Mouse (Mus musculus) heart, postnatal 0 days (tissue): ENCODE measurements around the gene Ppp4c. TPM values are rescaled to one million over a fixed set of nuclear protein-coding genes. Genes with fewer than 3 reads are reported as not detected.
A peak's percentile ranks its signal among the peaks of the same experiment; 100 is the strongest.
"Not testable (repeated sequence)": the region's sequence is repeated elsewhere in the genome, so short reads cannot be mapped to it uniquely, and the experiment has no call there.

ENCODE experiments used
- ATAC-seq: fragments of 200-750 bp; cut with Nextera tagmentation; 2 replicates; pipeline ENCODE4 v1.8.0; 2017; ENCODE audit warnings: low read depth, moderate number of reproducible peaks, moderate library complexity; ENCODE audit not compliant: insufficient read depth
- DNase-seq: peaks from one replicate; pipeline ENCODE4 v3.0.0-alpha.2; 2016; ENCODE audit warnings: low spot score
- H3K27ac ChIP-seq: fragments of 300-500 bp; sonication (generic); 2 replicates; pipeline ENCODE4 v1.5.1; 2014; ENCODE audit warnings: low read depth, mild to moderate bottlenecking
- H3K27me3 ChIP-seq: fragments of 300-500 bp; sonication (generic); 2 replicates; pipeline ENCODE4 v1.6.1; 2014; ENCODE audit warnings: low read length, mixed read lengths; ENCODE audit not compliant: control insufficient read depth, insufficient read depth
- H3K36me3 ChIP-seq: fragments of 300-500 bp; sonication (generic); replicated peaks from 2 replicates; pipeline ENCODE4 v1.6.1; 2014; ENCODE audit warnings: low read length, mixed read lengths; ENCODE audit not compliant: control insufficient read depth, insufficient read depth
- H3K4me1 ChIP-seq: fragments of 300-500 bp; sonication (generic); 2 replicates; pipeline ENCODE4 v1.6.1; 2014; ENCODE audit warnings: antibody characterized with exemption; ENCODE audit not compliant: control insufficient read depth, insufficient read depth
- H3K4me2 ChIP-seq: fragments of 300-500 bp; sonication (generic); 2 replicates; pipeline ENCODE4 v1.6.1; 2014; ENCODE audit warnings: low read depth, mild to moderate bottlenecking, low read length, moderate library complexity
- H3K4me3 ChIP-seq: fragments of 300-500 bp; sonication (generic); 2 replicates; pipeline ENCODE4 v1.5.1; 2014; ENCODE audit warnings: low read depth, low read length
- H3K9ac ChIP-seq: fragments of 300-500 bp; sonication (generic); replicated peaks from 2 replicates; pipeline ENCODE4 v1.6.1; 2014; ENCODE audit warnings: low read depth, low read length, mixed read lengths
- H3K9me3 ChIP-seq: fragments of 300-500 bp; sonication (generic); replicated peaks from 2 replicates; pipeline ENCODE4 v1.6.1; 2016; ENCODE audit warnings: low read length; ENCODE audit not compliant: control insufficient read depth
- CTCF ChIP-seq: IDR thresholded peaks from 2 replicates; pipeline ENCODE4 v1.5.1; 2016; ENCODE audit warnings: antibody characterized with exemption, control low read depth, low read depth
- EP300 ChIP-seq: IDR thresholded peaks from 2 replicates; pipeline ENCODE4 v1.6.1; 2016; ENCODE audit warnings: antibody characterized with exemption, low read depth
- WGBS: fragments of 180-500 bp; shearing (Covaris S2); extraction: QIAGEN DNeasy Blood & Tissue Kit; methylation state at CpG from one replicate; pipeline ENCODE4 v1.1.7; 2014; 5-methylcytosine and 5-hydroxymethylcytosine counted together
- polyA plus RNA-seq: library from polyadenylated mRNA; unstranded; fragments of >200 nt; fragmentation: Nextera tagmentation; extraction: Ambion mirVana; gene quantifications from 2 replicates; pipeline ENCODE4 v1.2.1, GENCODE M21; 2015
- total RNA-seq: library from RNA; depleted of rRNA; stranded (reverse); fragments of >200 nt; gene quantifications from 2 replicates; pipeline ENCODE4 v1.2.3, GENCODE M21; 2014; ENCODE audit warnings: low replicate concordance

The Ppp4c gene
- total and polyA plus RNA-seq, 2 experiments from 2014 or later: 77.4 to 118 TPM

DNA sequence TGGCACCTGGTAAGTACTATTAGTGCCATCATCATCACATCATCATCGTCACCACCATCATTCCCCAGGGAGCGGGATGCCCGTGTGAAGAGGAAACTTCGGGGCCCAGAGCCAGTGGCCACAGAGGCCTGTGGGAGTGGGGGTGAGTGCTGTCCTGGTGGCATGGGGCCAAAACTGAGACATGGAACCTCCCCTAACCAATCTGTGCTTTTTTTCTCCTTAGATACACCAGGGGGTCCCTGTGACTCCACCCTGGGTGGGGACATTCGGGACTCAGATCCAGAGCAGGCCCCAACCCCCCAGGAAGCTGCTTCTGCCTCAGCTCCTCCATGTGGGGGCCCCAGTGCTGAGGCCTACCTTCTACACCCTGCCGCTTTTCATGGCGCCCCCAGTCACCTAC is 7.8 kb downstream of the Ppp4c start:
- ATAC-seq (no peak), DNase-seq (no peak)
- Histone ChIP-seq H3K9ac (no peak overlapping the region), H3K4me3 (no peak overlapping the region), H3K27ac (no peak overlapping the region), H3K36me3 (peaks cover 53% of the 10 kb centered on the region), H3K4me2 (no peak overlapping the region), H3K4me1 (peaks cover 12% of the 10 kb centered on the region; the same call in 1 of the 2 replicates), H3K27me3 (no peaks in the 10 kb centered on the region), H3K9me3 (no peaks in the 10 kb centered on the region)
- WGBS: 74% methylated on average over 7 of the region's 7 CpGs
- no peak for TF ChIP-seq CTCF
- TF ChIP-seq EP300: no peak

DNA sequence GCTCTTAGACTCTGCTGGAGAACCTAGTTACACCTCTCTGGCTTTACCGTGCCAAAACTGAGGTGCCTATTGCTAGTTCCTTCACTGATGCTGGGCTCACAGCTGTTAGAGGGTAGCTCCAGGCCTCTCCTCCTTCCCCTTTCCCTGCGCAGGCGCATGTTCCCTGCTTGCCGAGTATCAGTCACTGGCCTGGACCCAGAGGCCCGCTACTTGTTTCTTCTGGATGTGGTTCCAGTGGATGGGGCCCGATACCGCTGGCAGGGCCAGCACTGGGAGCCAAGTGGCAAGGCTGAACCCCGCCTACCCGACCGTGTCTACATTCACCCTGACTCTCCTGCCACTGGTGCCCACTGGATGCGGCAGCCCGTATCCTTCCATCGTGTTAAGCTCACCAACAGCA is 9.6 kb downstream of the Ppp4c start:
- ATAC-seq (no peak), DNase-seq (no peak)
- no peak overlapping the region for H3K4me2 ChIP-seq
- TF ChIP-seq EP300 (no peak), CTCF (no peak)
- no peaks in the 10 kb centered on the region for H3K9me3 ChIP-seq
- WGBS: 87% methylated on average over 13 of the region's 13 CpGs
- H3K9ac ChIP-seq: no peak overlapping the region
- H3K27ac ChIP-seq: no peak overlapping the region
- H3K36me3 ChIP-seq: peaks cover 42% of the 10 kb centered on the region
- H3K4me3 ChIP-seq: no peak overlapping the region
- no peaks in the 10 kb centered on the region for H3K27me3 ChIP-seq
- peaks cover 14% of the 10 kb centered on the region; the same call in 1 of the 2 replicates for H3K4me1 ChIP-seq

DNA sequence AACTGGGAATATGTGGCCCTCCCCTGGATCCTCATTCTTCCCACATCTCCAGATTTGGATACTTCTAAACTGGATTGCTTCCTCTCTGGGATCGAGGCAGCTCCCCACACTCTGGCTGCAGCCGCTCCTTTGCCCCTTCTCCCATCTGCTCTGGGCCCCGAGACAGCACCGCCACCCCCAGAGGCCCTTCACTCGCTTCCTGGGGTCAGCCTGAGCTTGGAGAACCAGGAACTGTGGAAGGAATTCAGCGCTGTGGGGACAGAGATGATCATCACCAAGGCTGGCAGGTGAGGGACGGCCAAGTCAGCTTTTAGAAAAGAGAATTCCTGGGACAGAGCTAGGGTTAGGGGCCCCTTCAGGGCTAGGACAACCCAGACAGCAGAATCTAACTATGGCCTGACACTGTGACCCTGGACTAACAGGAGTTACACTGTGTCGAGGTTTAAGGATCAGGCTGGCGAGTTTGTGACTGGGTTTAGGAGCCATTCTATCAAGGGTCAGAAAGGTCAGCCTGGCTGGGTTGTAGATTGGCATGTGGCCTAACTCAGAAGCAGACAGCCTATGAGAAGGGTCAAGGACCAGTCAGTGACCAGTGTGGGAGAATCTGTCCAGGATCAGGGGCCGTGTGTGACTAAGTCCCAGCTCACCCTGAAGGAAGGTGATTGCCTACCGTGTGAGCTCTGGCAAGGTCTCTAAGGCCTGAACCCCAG is 10.5 kb downstream of the Ppp4c start:
- no peak overlapping the region for H3K9ac ChIP-seq
- 50% methylated on average over 11 of the region's 11 CpGs for WGBS
- no peak for TF ChIP-seq EP300
- TF ChIP-seq CTCF: no peak
- DNase-seq (no peak), ATAC-seq (no peak)
- no peak overlapping the region for H3K27ac ChIP-seq
- peaks cover 18% of the 10 kb centered on the region; the same call in 1 of the 2 replicates for H3K4me1 ChIP-seq
- H3K9me3 ChIP-seq: no peaks in the 10 kb centered on the region
- H3K4me3 ChIP-seq: no peak overlapping the region
- H3K4me2 ChIP-seq: no peak overlapping the region
- peaks cover 33% of the 10 kb centered on the region for H3K36me3 ChIP-seq
- no peaks in the 10 kb centered on the region for H3K27me3 ChIP-seq

DNA sequence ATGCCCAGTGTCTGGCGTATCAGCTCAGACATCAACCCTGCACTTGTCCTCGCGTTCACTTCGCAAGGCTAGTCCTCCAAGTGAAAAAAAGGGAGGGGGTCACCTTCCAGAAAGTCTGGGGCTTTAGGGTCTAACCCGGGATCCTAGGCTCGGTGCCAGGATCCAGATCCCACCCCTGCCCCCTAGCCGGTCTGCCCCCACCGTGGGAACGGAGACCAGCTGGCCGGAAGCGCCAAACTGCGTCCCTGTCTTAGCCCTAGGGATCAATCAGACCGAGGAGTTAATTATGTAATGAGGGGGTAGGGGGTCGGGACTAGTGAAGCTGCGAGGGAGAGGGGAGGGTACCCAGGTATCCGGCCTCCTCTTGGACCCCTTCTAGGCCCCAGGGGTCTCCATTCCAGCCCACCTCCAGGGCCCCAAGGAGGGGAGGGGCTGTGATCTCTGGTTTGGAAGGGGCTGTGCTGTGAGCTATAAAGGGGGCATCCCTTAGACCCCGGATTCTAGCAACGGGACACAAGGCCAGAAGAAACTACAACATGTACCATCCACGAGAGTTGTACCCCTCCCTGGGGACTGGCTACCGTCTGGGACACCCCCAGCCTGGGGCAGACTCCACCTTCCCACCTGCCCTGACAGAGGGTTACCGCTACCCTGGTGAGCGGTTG is 11.2 kb downstream of the Ppp4c start, which contains the start of gene Tbx6:
TSS of gene Tbx6 (plus strand) at position 513 of the 665 bp plus-strand sequence.
- Histone ChIP-seq H3K36me3 (peaks cover 26% of the 10 kb centered on the region), H3K27ac (peak within 1 kb of the TSS; percentile 22; the same call in 1 of the 2 replicates), H3K27me3 (no peaks in the 10 kb centered on the region), H3K4me3 (peak within 1 kb of the TSS; percentile 52), H3K9me3 (no peaks in the 10 kb centered on the region), H3K4me1 (peaks cover 22% of the 10 kb centered on the region; the same call in 1 of the 2 replicates), H3K9ac (peak within 1 kb of the TSS; percentile 50), H3K4me2 (peak within 1 kb of the TSS; percentile 91)
- 8% methylated on average over 22 of the region's 22 CpGs for WGBS
- DNase-seq (no peak), ATAC-seq (no peak)
- TF ChIP-seq EP300 (no peak), CTCF (no peak)

DNA sequence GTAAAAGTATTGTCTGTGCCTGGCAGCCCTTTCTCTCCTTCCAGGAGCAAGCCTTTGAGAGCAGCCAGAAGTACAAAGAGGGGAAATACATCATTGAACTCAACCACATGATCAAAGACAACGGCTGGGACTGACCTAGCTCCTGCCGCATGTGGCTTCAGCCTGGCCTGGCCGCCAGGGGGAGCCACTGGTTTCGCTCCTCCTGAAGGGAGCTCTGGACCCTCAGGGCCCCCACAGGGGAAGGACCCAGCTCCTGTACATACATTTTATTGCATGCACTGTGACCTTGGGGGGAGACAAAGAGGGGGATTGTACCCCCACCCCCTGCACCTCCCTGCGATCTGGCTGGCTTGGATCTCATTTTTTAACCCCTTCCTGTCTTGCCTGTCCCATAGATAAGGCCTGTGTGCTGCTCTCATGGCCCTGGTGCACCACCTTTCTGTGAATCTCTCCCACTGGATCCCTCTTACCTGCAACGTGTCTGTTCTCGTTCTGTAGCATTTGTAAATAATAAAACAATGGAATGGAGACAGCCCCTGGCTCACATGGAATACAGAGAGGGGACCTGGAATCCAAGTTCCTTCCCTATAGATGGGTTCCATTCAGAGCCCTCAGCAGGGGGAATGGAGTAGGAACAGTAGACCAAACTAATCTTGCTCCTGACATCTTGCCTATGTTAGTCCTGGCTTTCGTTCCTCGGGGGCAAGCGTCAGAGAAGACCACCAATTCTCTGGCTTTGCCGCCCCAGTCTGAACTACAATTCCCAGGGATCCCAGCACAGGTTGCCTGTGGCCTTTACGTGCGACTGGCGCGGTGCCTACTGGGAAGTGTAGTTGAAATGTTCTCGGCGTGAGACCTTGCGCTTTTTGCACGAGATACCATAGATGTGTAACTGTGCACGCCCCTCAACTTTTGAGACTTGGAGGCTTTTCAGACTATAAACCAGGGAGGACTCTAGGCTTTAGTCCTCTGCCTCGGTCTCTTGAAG is 12.0 kb downstream of the Ppp4c start:
- peak; percentile 87 for TF ChIP-seq CTCF
- TF ChIP-seq EP300: 0 out of 2 replicates have a peak, but pooled peaks have one; percentile 49
- Histone ChIP-seq H3K27me3 (no peaks in the 10 kb centered on the region), H3K4me2 (peak overlapping the region; percentile 91), H3K9ac (peak overlapping the region; percentile 50), H3K36me3 (peaks cover 18% of the 10 kb centered on the region; the same call in 1 of the 2 replicates), H3K4me3 (peak overlapping the region; percentile 52), H3K9me3 (no peaks in the 10 kb centered on the region), H3K4me1 (peaks cover 24% of the 10 kb centered on the region; the same call in 1 of the 2 replicates), H3K27ac (peak overlapping the region; percentile 46)
- ATAC-seq: peak; percentile 66
- DNase-seq: peak; percentile 85
- 3% methylated on average over 21 of the region's 21 CpGs for WGBS

DNA sequence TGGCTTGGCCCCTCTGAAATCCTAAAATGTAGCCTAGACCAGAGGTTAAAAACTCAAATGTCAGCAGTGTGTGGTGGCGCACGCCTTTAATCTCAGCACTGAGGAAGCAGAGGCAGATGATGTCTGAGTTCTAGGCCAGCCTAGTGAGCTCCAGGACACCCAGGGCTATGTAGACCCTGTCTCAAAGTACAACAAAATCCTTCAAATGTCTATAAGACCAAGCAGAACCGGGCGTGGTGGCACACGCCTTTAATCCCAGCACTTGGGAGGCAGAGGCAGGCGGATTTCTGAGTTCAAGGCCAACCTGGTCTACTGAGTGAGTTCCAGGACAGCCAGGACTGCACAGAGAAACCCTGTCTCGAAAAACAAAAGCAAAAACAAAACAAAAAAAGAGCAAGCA is 13.2 kb downstream of the Ppp4c start:
- not testable (repeated sequence) for H3K27ac ChIP-seq, H3K9ac ChIP-seq, H3K4me3 ChIP-seq, ATAC-seq, H3K9me3 ChIP-seq, H3K36me3 ChIP-seq, H3K27me3 ChIP-seq, H3K4me2 ChIP-seq, DNase-seq
- 87% methylated on average over 7 of the region's 7 CpGs for WGBS
- peaks cover 24% of the 10 kb centered on the region; the same call in 1 of the 2 replicates for H3K4me1 ChIP-seq
